Comparison of ENCODE assay signal across 9 mouse cellular contexts in genomic region chr2:91474358-91474757, GRCm38 (mm10). TPM values are rescaled to one million over a fixed set of nuclear protein-coding genes. Genes with fewer than 3 reads are reported as not detected.
DNase-seq lines count a peak whose midpoint lies in the region; ATAC-seq lines count a peak whose summit lies in the region.
"Had no signal": no experiment of that assay in that cellular context is flagged by ENCODE, and none has a peak within 500 bp of the region (broad histone marks: within the 10 kb centered on the region; RNA-seq: fewer than 3 reads in every experiment).

No protein-coding gene starts in this region.

- WGBS in hindbrain, embryonic 10.5 days, result 71% methylated on average over 12 of the region's 12 CpGs
- 58% methylated on average over 12 of the region's 12 CpGs for WGBS in hindbrain, embryonic 14.5 days

- H3K4me2 ChIP-seq in hindbrain, embryonic 14.5 days (replicated peaks), result no peak overlapping the region

- peak; percentile 34 for DNase-seq in hindbrain, embryonic 10.5 days (ENCODE audit: low spot score)
- DNase-seq in hindbrain, embryonic 14.5 days (ENCODE audit: low spot score), result no peak
- peak; percentile 82 for DNase-seq in brain, adult 2 months (ENCODE audit: low read depth, low spot score)
- peak; percentile 55 for DNase-seq in kidney, adult 18-20 months
- DNase-seq in lung, postnatal 10 days, result peak; percentile 42
- DNase-seq in ovary, postnatal 10 days (ENCODE audit: low spot score), result no peak
- DNase-seq in left cerebral cortex, postnatal 25 days (ENCODE audit: low spot score in 2 of 2), result no peak
- DNase-seq in cerebellum, postnatal 4 days (ENCODE audit: low spot score in 2 of 2), result no peak
- DNase-seq: cerebellum, adult 11-12 months had no signal

- peaks cover 86% of the 10 kb centered on the region for H3K36me3 ChIP-seq in hindbrain, embryonic 10.5 days
- H3K36me3 ChIP-seq in hindbrain, embryonic 14.5 days (replicated peaks; ENCODE audit: control insufficient read depth, insufficient read depth), result peaks cover 10% of the 10 kb centered on the region; the same call in 1 of the 2 replicates

- H3K27me3 ChIP-seq in hindbrain, embryonic 10.5 days (ENCODE audit: insufficient read depth, poor library complexity, severe bottlenecking), result no peaks in the 10 kb centered on the region
- no peaks in the 10 kb centered on the region for H3K27me3 ChIP-seq in hindbrain, embryonic 14.5 days (ENCODE audit: control insufficient read depth, insufficient read depth, low read length)

- peaks cover 38% of the 10 kb centered on the region for H3K4me1 ChIP-seq in hindbrain, embryonic 10.5 days (replicated peaks)
- peaks cover 12% of the 10 kb centered on the region for H3K4me1 ChIP-seq in hindbrain, embryonic 14.5 days (replicated peaks; ENCODE audit: control insufficient read depth, insufficient read depth, low read length)

- no peaks in the 10 kb centered on the region for H3K9me3 ChIP-seq in hindbrain, embryonic 10.5 days
- no peaks in the 10 kb centered on the region for H3K9me3 ChIP-seq in hindbrain, embryonic 14.5 days (ENCODE audit: control insufficient read depth, low read length)

- H3K27ac ChIP-seq in hindbrain, embryonic 10.5 days, result peak overlapping the region; percentile 41
- no peak overlapping the region for H3K27ac ChIP-seq in hindbrain, embryonic 14.5 days

- intact Hi-C loops in left cerebral cortex, postnatal 25 days (cut with DNase I), result no loop called here

- no peak for ATAC-seq in hindbrain, embryonic 14.5 days (ENCODE audit: low FRiP score)

- no peak overlapping the region for H3K9ac ChIP-seq in hindbrain, embryonic 14.5 days

- no peak overlapping the region for H3K4me3 ChIP-seq in hindbrain, embryonic 10.5 days
- no peak overlapping the region for H3K4me3 ChIP-seq in hindbrain, embryonic 14.5 days (replicated peaks; ENCODE audit: low read length)

RNA-seq across cellular contexts. Expression of gene Lrp4, which starts 17.0 kb away (rescaled TPM):
- polyA plus RNA-seq in hindbrain, embryonic 10.5 days (2016; fragmentation: Nextera tagmentation; extraction: Ambion mirVana), result 6.4 and 7.6 TPM in 2 replicates
- polyA plus RNA-seq in hindbrain, embryonic 14.5 days (2014; fragmentation: Nextera tagmentation; extraction: Ambion mirVana), result 4.1 and 4.5 TPM in 2 replicates
- 10 to 100 TPM; 24.9 to 25.2 TPM for total RNA-seq in left cerebral cortex, postnatal 25 days (2021)

RNA-seq across cellular contexts. Expression of gene 1110051M20Rik, which starts 29.9 kb away (rescaled TPM):
- 86.4 and 96.7 TPM in 2 replicates for polyA plus RNA-seq in hindbrain, embryonic 10.5 days (2016; fragmentation: Nextera tagmentation; extraction: Ambion mirVana)
- polyA plus RNA-seq in hindbrain, embryonic 14.5 days (2014; fragmentation: Nextera tagmentation; extraction: Ambion mirVana), result 143 and 155 TPM in 2 replicates
- total RNA-seq in left cerebral cortex, postnatal 25 days (2021), result 10 to 100 TPM; 89.9 to 96.6 TPM

RNA-seq across cellular contexts. Expression of gene Ckap5, which starts 52.2 kb away (rescaled TPM):
- 125 and 144 TPM in 2 replicates for polyA plus RNA-seq in hindbrain, embryonic 10.5 days (2016; fragmentation: Nextera tagmentation; extraction: Ambion mirVana)
- polyA plus RNA-seq in hindbrain, embryonic 14.5 days (2014; fragmentation: Nextera tagmentation; extraction: Ambion mirVana), result 115 and 124 TPM in 2 replicates
- 100 to 1,000 TPM; 132 to 139 TPM for total RNA-seq in left cerebral cortex, postnatal 25 days (2021)

Comparison
In these comparisons a context has a peak if more than half of its experiments do, and no peak if none do; other contexts are left out.
1. DNase-seq: peak in hindbrain, embryonic 10.5 days (single experiment), brain, adult 2 months (single experiment), kidney, adult 18-20 months (single experiment) and lung, postnatal 10 days (single experiment); none in hindbrain, embryonic 14.5 days (single experiment), ovary, postnatal 10 days (single experiment), left cerebral cortex, postnatal 25 days (0 of 2) and cerebellum, postnatal 4 days (0 of 2).